Mouse (Mus musculus) lung, adult 10 weeks (tissue): ENCODE data around the gene Olfr1404. TPM values are rescaled to one million over a fixed set of nuclear protein-coding genes. Genes with fewer than 3 reads are reported as not detected.

Source experiments
- polyA plus RNA-seq: library from polyadenylated mRNA; stranded (reverse); fragments of 350-450 nt; fragmentation: Illumina TruSeq; extraction: RNeasy Lipid Tissue Mini Kit (QIAGEN cat#74804); gene quantifications from one replicate; pipeline ENCODE4 v1.2.3, GENCODE M21; 2014; ENCODE audit warnings: low read depth, low replicate concordance; ENCODE audit not compliant: insufficient read depth

Olfr1404 gene
- polyA plus RNA-seq = not detected

DNA sequence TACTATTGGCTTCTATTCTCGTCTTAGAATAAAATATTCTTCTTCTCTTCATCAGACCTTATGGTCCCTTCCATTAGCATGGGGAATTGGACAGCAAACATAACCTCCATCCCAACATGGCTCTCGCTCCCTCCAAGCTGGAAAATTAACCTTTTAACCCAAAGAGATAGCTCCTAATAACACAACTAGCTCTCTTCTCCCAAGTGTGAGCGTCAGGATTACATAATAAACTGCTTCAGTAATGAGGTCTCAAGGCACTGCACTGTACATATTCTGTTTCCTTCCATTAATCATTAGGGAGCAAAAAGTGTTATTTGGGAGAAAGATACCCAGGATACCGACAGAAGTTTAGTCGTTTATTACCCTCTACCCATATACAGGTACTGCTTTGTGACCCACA is at the start of gene Olfr1404:
Gene Olfr1404 (plus strand): TSS at position 301 of the 400 bp plus-strand sequence.

DNA sequence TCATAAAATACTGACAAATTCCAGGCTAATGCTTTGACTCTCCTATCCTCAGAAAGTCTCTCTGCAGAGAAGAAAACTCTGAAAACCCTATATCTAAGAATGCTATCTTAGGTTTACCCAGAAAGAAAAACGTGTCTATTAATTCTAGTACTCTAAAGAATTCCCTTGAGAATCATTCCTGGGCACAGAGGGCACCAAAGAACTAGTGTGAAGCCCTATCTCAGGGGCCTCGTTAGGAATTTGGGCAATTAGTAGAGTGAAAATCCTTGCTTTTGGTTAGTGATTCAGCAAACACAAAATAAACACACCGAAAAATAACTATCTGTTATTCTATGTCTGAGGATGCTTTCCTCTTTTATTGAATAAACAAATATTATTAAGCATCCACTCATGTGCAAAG is 21.7 kb upstream of the Olfr1404 start, which contains the start of gene Olfr1406:
Gene Olfr1406 (minus strand): TSS at position 101 of the 400 bp plus-strand sequence.

DNA sequence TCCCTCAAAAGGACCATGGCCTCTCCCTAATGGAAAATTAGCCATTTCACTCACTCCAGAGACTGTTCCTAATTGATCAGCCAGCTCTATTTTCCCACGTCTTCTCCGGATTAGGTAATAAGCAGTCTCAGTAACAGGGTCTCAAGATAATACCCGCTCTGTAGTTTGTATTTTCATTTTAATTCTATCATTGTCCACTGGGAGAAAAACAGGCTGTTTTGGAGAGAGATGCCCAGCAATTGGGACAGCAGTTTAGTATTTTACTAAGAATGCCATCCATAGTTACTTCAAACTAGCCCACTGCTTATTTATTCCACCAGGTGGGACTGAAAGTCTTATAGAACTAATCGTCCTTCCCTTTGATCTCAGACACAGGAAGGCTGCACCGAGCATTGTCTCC is 14.7 kb upstream of the Olfr1404 start, which contains the start of gene Olfr218:
Gene Olfr218 (plus strand): TSS at position 301 of the 400 bp plus-strand sequence.

DNA sequence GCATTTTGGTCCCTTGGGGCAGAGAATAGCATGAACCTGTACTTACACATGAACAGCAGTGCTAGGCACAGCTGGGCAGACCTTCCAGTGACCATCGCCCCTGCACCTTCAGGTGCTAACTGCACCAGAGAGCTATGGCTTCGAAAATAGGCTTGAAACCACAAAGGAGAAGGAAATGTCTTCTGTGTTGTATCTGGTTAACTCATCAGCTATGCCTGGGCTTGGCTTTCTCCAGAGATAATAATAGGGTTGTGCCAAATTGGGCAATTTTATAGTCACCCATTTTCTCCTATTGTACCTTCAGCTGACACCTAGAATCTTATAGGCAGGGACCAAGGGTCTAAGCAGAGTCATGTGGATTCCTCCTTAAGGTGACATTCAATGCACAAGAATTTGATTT is 14.9 kb downstream of the Olfr1404 start, which contains the start of gene Fcer1a:
Gene Fcer1a (minus strand): TSS at position 134 of the 400 bp plus-strand sequence.

DNA sequence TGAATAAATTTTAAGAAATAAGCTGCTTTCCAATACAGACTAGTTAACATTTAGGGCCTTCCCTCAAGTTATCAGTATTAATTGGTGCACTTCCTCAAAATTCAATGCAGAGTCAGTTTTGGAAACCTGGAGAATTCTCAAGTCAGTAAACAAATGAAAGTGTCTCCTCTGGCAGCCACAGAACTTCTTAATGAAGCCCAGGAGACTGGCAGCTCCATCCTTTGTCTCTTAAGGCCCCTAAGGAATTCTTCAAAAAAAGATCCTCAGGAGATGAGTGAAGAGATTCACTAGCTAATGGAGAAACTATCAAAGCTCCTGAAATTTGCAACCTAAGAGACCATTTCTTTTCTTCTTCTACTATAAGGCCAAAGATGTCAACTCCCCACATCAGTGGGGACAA is 53.5 kb downstream of the Olfr1404 start, which contains the start of gene Olfr418:
Gene Olfr418 (plus strand): TSS at position 301 of the 400 bp plus-strand sequence.

Other genes starting within 250 kb of the Olfr1404 start
- gene Olfr1408, start 75.0 kb upstream of the Olfr1404 start, polyA plus RNA-seq = not detected
- not detected for gene Olfr1406, start 21.8 kb upstream of the Olfr1404 start, polyA plus RNA-seq
- gene Olfr218, start 14.6 kb upstream of the Olfr1404 start, polyA plus RNA-seq = not detected
- 0.33 TPM for gene Fcer1a, start 14.8 kb downstream of the Olfr1404 start, polyA plus RNA-seq
- not detected for gene Olfr418, start 53.6 kb downstream of the Olfr1404 start, polyA plus RNA-seq
- gene Mptx2, start 65.4 kb downstream of the Olfr1404 start, polyA plus RNA-seq = not detected
- gene Ackr1, start 121.4 kb downstream of the Olfr1404 start, polyA plus RNA-seq = 1.1 TPM
- 3.7 TPM for gene Aim2, start 138.5 kb downstream of the Olfr1404 start, polyA plus RNA-seq
- 0.82 TPM for gene Cadm3, start 155.3 kb downstream of the Olfr1404 start, polyA plus RNA-seq